Mouse (Mus musculus) embryonic facial prominence, embryonic 13.5 days (tissue): ENCODE measurements around the gene Tmem174. TPM values are rescaled to one million over a fixed set of nuclear protein-coding genes. Genes with fewer than 3 reads are reported as not detected.

Experiments
- ATAC-seq: fragments of 200-750 bp; cut with Nextera tagmentation; 2 replicates; pipeline ENCODE4 v1.8.0; 2017; ENCODE audit warnings: low read depth; ENCODE audit not compliant: insufficient number of reproducible peaks, insufficient read depth, low FRiP score, low TSS enrichment
- H3K27ac ChIP-seq: fragments of 300-500 bp; sonication (generic); 2 replicates; pipeline ENCODE4 v1.5.1; 2015; ENCODE audit warnings: moderate library complexity, mild to moderate bottlenecking, inconsistent platforms
- H3K27me3 ChIP-seq: fragments of 300-500 bp; sonication (generic); 2 replicates; pipeline ENCODE4 v1.6.1; 2015; ENCODE audit warnings: mild to moderate bottlenecking, inconsistent platforms
- H3K36me3 ChIP-seq: fragments of 300-500 bp; sonication (generic); 2 replicates; pipeline ENCODE4 v1.6.1; 2015; ENCODE audit warnings: mild to moderate bottlenecking, inconsistent platforms
- H3K4me1 ChIP-seq: fragments of 300-500 bp; sonication (generic); 2 replicates; pipeline ENCODE4 v1.6.1; 2015; ENCODE audit warnings: inconsistent platforms
- H3K4me2 ChIP-seq: fragments of 300-500 bp; sonication (generic); 2 replicates; pipeline ENCODE4 v1.6.1; 2015; ENCODE audit warnings: moderate library complexity, mild to moderate bottlenecking, inconsistent platforms
- H3K4me3 ChIP-seq: fragments of 300-500 bp; sonication (generic); 2 replicates; pipeline ENCODE4 v1.5.1; 2015; ENCODE audit warnings: mild to moderate bottlenecking, inconsistent platforms
- H3K9ac ChIP-seq: fragments of 300-500 bp; sonication (generic); 2 replicates; pipeline ENCODE4 v1.6.1; 2015; ENCODE audit warnings: mild to moderate bottlenecking, inconsistent platforms
- H3K9me3 ChIP-seq: fragments of 300-500 bp; sonication (generic); 2 replicates; pipeline ENCODE4 v1.6.1; 2016; ENCODE audit warnings: inconsistent platforms
- WGBS: fragments of 180-500 bp; shearing (Covaris S2); methylation state at CpG from one replicate; pipeline ENCODE4 v1.1.7; 2015; ENCODE audit warnings: mixed read lengths; 5-methylcytosine and 5-hydroxymethylcytosine counted together
- polyA plus RNA-seq: library from polyadenylated mRNA; unstranded; fragments of >200 nt; fragmentation: Nextera tagmentation; extraction: Ambion mirVana; gene quantifications from 2 replicates; pipeline ENCODE4 v1.2.1, GENCODE M21; 2015

Gene Tmem174
- polyA plus RNA-seq, 1 experiment from 2014 or later, result not detected

GRCm38 (mm10) chr13:98631105-98631838 lies 5.9 kb downstream of the Tmem174 start:
- Histone ChIP-seq H3K27ac (no peak overlapping the region), H3K36me3 (no peaks in the 10 kb centered on the region), H3K4me1 (0 out of 2 replicates have a peak, but pooled peaks cover 8% of the 10 kb centered on the region), H3K9me3 (no peaks in the 10 kb centered on the region), H3K4me2 (no peak overlapping the region), H3K9ac (0 out of 2 replicates have a peak overlapping the region, but pooled peaks have one; percentile 6), H3K4me3 (no peak overlapping the region), H3K27me3 (peaks cover 7% of the 10 kb centered on the region; the same call in 1 of the 2 replicates)
- WGBS, result 23% methylated on average over 20 of the region's 20 CpGs
- no peak for ATAC-seq

GRCm38 (mm10) chr13:98626736-98627135 lies 10.5 kb downstream of the Tmem174 start:
- H3K27ac ChIP-seq, result no peak overlapping the region
- no peak for ATAC-seq
- H3K36me3 ChIP-seq, result no peaks in the 10 kb centered on the region
- H3K9me3 ChIP-seq, result no peaks in the 10 kb centered on the region
- 0 out of 2 replicates have a peak, but pooled peaks cover 11% of the 10 kb centered on the region for H3K4me1 ChIP-seq
- WGBS, result 90% methylated on average over 20 of the region's 20 CpGs
- peaks cover 6% of the 10 kb centered on the region; the same call in 1 of the 2 replicates for H3K27me3 ChIP-seq
- no peak overlapping the region for H3K9ac ChIP-seq
- H3K4me2 ChIP-seq, result no peak overlapping the region
- H3K4me3 ChIP-seq, result no peak overlapping the region

DNA sequence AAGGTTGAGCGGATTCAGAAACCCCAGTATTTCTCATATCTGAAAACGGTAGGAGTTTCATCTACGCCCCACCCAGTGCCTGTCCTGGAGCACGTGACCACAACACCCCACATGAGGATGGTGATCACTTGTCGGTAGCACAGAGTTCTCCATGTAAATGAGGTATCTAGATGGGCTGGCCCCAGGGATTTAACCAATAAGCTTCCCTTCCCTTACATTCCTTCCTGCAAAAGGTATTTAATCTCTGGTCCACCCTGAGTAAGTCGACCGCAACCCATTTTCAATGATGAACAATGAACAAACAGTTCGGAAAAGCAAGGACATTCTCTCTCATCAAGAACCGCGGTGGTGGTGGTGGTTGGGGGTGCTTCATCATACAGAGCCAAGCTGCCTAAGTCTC lies 12.7 kb downstream of the Tmem174 start:
- H3K9me3 ChIP-seq, result no peaks in the 10 kb centered on the region
- WGBS, result 88% methylated on average over 10 of the region's 10 CpGs
- no peak overlapping the region for H3K27ac ChIP-seq
- no peaks in the 10 kb centered on the region for H3K36me3 ChIP-seq
- no peak overlapping the region for H3K4me3 ChIP-seq
- no peak overlapping the region for H3K4me2 ChIP-seq
- 0 out of 2 replicates have a peak, but pooled peaks cover 3% of the 10 kb centered on the region for H3K4me1 ChIP-seq
- no peak for ATAC-seq
- no peak overlapping the region for H3K9ac ChIP-seq
- H3K27me3 ChIP-seq, result no peaks in the 10 kb centered on the region

DNA sequence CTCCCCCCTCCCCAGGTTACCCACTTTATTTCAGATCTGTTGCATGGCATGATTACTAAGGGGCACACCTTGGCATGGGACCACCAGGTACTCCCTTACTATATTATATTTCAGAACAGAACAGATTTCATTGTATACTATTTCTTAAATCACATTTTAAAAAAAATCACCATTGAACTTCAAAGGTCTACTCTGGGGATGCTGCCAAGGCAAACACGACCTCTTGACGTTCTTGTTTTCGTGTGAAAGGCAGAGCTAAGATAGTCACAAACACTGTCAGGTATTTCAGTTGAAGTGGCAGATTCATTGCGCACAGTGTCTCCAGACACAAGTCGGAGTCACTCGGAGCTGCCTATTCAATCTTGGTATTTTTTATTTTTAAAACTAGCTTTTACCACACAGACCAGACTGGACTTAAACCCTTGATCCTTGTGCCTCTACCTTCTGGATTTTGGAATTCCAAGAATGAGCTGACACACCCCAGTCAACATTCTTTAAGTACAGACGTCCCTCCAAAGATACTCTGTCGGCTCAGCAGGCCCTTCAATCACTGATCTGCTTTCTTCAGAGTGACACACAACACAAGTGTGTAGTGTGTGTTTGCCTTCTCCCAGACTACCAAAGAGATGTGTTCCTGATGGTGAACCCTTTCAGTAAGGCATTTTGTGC lies 14.2 kb downstream of the Tmem174 start:
- Histone ChIP-seq H3K4me1 (0 out of 2 replicates have a peak, but pooled peaks cover 3% of the 10 kb centered on the region), H3K4me2 (no peak overlapping the region), H3K27me3 (no peaks in the 10 kb centered on the region), H3K9ac (no peak overlapping the region), H3K4me3 (no peak overlapping the region), H3K9me3 (no peaks in the 10 kb centered on the region), H3K36me3 (no peaks in the 10 kb centered on the region), H3K27ac (no peak overlapping the region)
- ATAC-seq, result no peak
- WGBS, result 55% methylated on average over 8 of the region's 8 CpGs

GRCm38 (mm10) chr13:98617429-98618067 lies 19.7 kb downstream of the Tmem174 start:
- Histone ChIP-seq H3K4me3 (no peak overlapping the region), H3K36me3 (no peaks in the 10 kb centered on the region), H3K27ac (no peak overlapping the region), H3K9ac (no peak overlapping the region), H3K27me3 (no peaks in the 10 kb centered on the region), H3K4me2 (no peak overlapping the region), H3K9me3 (peaks cover 17% of the 10 kb centered on the region; the same call in 1 of the 2 replicates), H3K4me1 (peaks cover 9% of the 10 kb centered on the region; the same call in 1 of the 2 replicates)
- ATAC-seq, result no peak
- WGBS, result 73% methylated on average over 17 of the region's 17 CpGs

- peaks cover 4% of the 10 kb centered on the region; the same call in 1 of the 2 replicates for H3K9me3 ChIP-seq
- ATAC-seq, result no peak
- H3K27me3 ChIP-seq, result no peaks in the 10 kb centered on the region
- no peak overlapping the region for H3K4me2 ChIP-seq
- H3K36me3 ChIP-seq, result no peaks in the 10 kb centered on the region
- WGBS, result 60% methylated on average over 9 of the region's 9 CpGs
- no peak overlapping the region for H3K4me3 ChIP-seq
- peaks cover 3% of the 10 kb centered on the region; the same call in 1 of the 2 replicates for H3K4me1 ChIP-seq
- H3K27ac ChIP-seq, result no peak overlapping the region
- H3K9ac ChIP-seq, result no peak overlapping the region
Observed at GRCm38 (mm10) chr13:98607885-98608477, 29.2 kb downstream of the Tmem174 start.

DNA sequence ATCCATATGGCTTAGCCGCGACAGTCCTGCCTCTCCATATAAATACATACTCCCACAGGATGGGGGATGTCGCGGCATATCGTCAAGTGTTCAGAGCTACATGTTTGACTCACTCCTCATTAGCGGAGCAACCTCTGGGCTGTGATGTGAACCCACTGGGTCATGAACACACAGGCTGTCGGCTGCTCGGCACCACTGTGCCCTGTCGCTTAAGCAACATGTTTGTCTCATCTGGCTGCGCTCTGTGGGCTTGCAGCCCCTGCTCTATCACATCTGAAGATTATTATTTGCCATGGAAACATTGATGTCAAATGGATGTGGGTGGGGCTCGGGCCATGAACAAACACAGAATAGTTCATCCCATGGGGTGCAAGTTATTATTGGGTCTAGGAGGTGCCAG lies 33.4 kb downstream of the Tmem174 start:
- no peak overlapping the region; the same call in 1 of the 2 replicates for H3K4me2 ChIP-seq
- no peak overlapping the region for H3K9ac ChIP-seq
- peak; percentile 64; the same call in 1 of the 2 replicates for ATAC-seq
- no peaks in the 10 kb centered on the region for H3K36me3 ChIP-seq
- H3K4me3 ChIP-seq, result no peak overlapping the region
- H3K9me3 ChIP-seq, result no peaks in the 10 kb centered on the region; the same call in 1 of the 2 replicates
- H3K27ac ChIP-seq, result no peak overlapping the region
- no peaks in the 10 kb centered on the region for H3K27me3 ChIP-seq
- H3K4me1 ChIP-seq, result peaks cover 8% of the 10 kb centered on the region; the same call in 1 of the 2 replicates
- 51% methylated on average over 11 of the region's 11 CpGs for WGBS

- no peak overlapping the region for H3K4me3 ChIP-seq
- no peak overlapping the region for H3K4me2 ChIP-seq
- no peak overlapping the region for H3K27ac ChIP-seq
- H3K9ac ChIP-seq, result no peak overlapping the region
- H3K36me3 ChIP-seq, result no peaks in the 10 kb centered on the region
- no peaks in the 10 kb centered on the region; the same call in 1 of the 2 replicates for H3K9me3 ChIP-seq
- H3K27me3 ChIP-seq, result peaks cover 5% of the 10 kb centered on the region; the same call in 1 of the 2 replicates
- ATAC-seq, result no peak
- 91% methylated on average over 4 of the region's 4 CpGs for WGBS
- peaks cover 25% of the 10 kb centered on the region for H3K4me1 ChIP-seq
Observed at GRCm38 (mm10) chr13:98596746-98597145, 40.5 kb downstream of the Tmem174 start.

DNA sequence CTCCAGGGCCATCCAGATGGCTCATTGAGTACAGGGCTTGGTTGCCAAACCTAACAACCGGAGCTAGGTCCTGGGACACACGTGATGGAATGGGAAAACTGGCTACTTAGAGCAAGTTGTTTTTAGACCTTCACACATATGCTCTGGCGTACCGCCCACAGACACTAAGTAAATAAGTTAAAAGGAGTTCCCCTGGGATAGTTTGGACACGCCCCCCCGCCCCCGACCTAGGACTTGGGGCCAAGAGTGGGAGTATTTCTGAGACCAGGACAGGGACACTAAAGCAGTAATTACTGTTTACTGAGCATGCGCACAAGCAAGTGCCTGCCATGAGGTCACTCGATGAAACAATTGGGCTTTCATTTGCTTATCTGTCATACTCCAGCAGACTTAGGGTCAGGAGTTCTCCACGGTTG lies 42.5 kb downstream of the Tmem174 start:
- H3K9ac ChIP-seq, result no peak overlapping the region
- H3K4me2 ChIP-seq, result no peak overlapping the region
- no peaks in the 10 kb centered on the region for H3K9me3 ChIP-seq
- no peaks in the 10 kb centered on the region for H3K36me3 ChIP-seq
- no peak for ATAC-seq
- 46% methylated on average over 10 of the region's 10 CpGs for WGBS
- H3K4me3 ChIP-seq, result no peak overlapping the region
- peaks cover 37% of the 10 kb centered on the region for H3K4me1 ChIP-seq
- peaks cover 10% of the 10 kb centered on the region for H3K27me3 ChIP-seq
- H3K27ac ChIP-seq, result no peak overlapping the region

DNA sequence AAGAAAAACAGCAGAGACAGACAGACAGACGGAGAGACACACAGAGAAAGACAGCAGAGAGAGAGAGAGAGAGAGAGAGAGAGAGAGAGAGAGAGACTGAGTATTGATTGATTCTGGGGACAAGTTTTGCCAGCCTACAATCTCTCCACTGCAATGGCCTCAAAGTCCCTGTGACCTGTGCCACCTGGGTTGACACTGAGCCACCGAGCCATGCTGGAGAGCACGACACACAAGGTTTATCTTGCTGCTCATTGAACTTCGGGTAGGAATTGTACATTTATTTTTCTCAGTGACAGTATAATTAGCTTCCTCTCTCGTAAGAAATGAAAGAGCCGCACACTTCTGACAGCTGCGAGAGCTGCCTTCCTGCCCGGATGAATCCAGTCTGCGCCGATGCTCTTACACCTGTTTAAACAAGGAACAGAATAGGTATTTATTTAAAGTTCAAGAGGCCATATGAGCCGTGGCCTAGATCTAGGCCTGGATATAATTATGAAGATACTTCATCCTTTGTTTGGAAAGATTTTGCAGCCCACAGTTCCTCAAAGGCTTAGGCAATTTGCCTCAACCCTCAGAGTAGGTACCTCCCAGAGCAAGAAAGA lies 43.2 kb downstream of the Tmem174 start:
- Histone ChIP-seq H3K36me3 (no peaks in the 10 kb centered on the region), H3K9me3 (no peaks in the 10 kb centered on the region), H3K27me3 (peaks cover 17% of the 10 kb centered on the region), H3K9ac (no peak overlapping the region), H3K4me3 (no peak overlapping the region), H3K27ac (no peak overlapping the region), H3K4me1 (peaks cover 44% of the 10 kb centered on the region), H3K4me2 (no peak overlapping the region)
- no peak for ATAC-seq
- 35% methylated on average over 11 of the region's 11 CpGs for WGBS

DNA sequence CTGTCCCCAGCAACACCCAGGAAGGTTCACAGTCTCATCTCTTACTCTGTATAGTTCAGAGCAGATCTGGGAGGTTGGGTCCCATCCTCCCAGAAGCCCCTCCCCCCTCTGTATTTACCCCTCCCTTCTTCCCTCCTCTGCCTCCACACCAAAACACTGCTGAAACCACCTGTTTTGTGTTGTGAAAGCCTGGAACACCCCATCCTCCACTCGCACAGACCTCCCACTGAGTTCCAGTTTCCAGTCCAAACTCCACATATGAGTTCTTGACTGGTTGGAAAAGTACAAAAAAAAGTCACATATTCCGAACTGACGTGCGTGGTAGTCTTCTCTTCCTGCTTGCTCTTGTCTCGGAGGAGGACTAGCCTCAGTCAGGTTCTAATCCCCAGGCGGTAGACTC lies 45.8 kb downstream of the Tmem174 start:
- Histone ChIP-seq H3K27me3 (peaks cover 41% of the 10 kb centered on the region), H3K4me2 (peak overlapping the region; percentile 18), H3K36me3 (no peaks in the 10 kb centered on the region), H3K27ac (peak overlapping the region; percentile 29; the same call in 1 of the 2 replicates), H3K9ac (no peak overlapping the region), H3K4me1 (peaks cover 60% of the 10 kb centered on the region), H3K4me3 (no peak overlapping the region), H3K9me3 (no peaks in the 10 kb centered on the region)
- ATAC-seq, result no peak
- WGBS, result 31% methylated on average over 6 of the region's 6 CpGs
